Mouse (Mus musculus) hindbrain, embryonic 11.5 days (tissue): ENCODE measurements around the gene Cdc42se1. TPM values are rescaled to one million over a fixed set of nuclear protein-coding genes. Genes with fewer than 3 reads are reported as not detected.
"Not testable (repeated sequence)": the region's sequence is repeated elsewhere in the genome, so short reads cannot be mapped to it uniquely, and the experiment has no call there.

Experiments
- ATAC-seq: fragments of 200-750 bp; cut with Nextera tagmentation; 2 replicates; pipeline ENCODE4 v1.8.0; 2017; ENCODE audit warnings: mild to moderate bottlenecking, moderate TSS enrichment, moderate library complexity; ENCODE audit not compliant: low FRiP score
- DNase-seq: peaks from one replicate; pipeline ENCODE4 v3.0.0-alpha.2; 2015; ENCODE audit warnings: low spot score
- H3K27ac ChIP-seq: fragments of 300-500 bp; sonication (generic); 2 replicates; pipeline ENCODE4 v1.5.1; 2014; ENCODE audit warnings: mild to moderate bottlenecking, low read depth, low read length
- H3K27me3 ChIP-seq: fragments of 300-500 bp; sonication (generic); 2 replicates; pipeline ENCODE4 v1.6.1; 2014; ENCODE audit warnings: mild to moderate bottlenecking, low read length, moderate library complexity, mixed read lengths; ENCODE audit not compliant: control insufficient read depth, insufficient read depth
- H3K36me3 ChIP-seq: fragments of 300-500 bp; sonication (generic); 2 replicates; pipeline ENCODE4 v1.6.1; 2014; ENCODE audit warnings: mild to moderate bottlenecking, low read length, moderate library complexity, mixed read lengths; ENCODE audit not compliant: control insufficient read depth, insufficient read depth
- H3K4me1 ChIP-seq: fragments of 300-500 bp; sonication (generic); replicated peaks from 2 replicates; pipeline ENCODE4 v1.6.1; 2014; ENCODE audit warnings: low read length, mixed read lengths; ENCODE audit not compliant: control insufficient read depth, insufficient read depth
- H3K4me2 ChIP-seq: fragments of 300-500 bp; sonication (generic); replicated peaks from 2 replicates; pipeline ENCODE4 v1.6.1; 2014; ENCODE audit warnings: mild to moderate bottlenecking, low read depth, low read length
- H3K4me3 ChIP-seq: fragments of 300-500 bp; sonication (generic); 2 replicates; pipeline ENCODE4 v1.5.1; 2014; ENCODE audit warnings: low read depth, low read length
- H3K9ac ChIP-seq: fragments of 300-500 bp; sonication (generic); 2 replicates; pipeline ENCODE4 v1.6.1; 2014; ENCODE audit warnings: low read depth, low read length
- H3K9me3 ChIP-seq: fragments of 300-500 bp; sonication (generic); 2 replicates; pipeline ENCODE4 v1.6.1; 2016; ENCODE audit warnings: low read length; ENCODE audit not compliant: control insufficient read depth
- WGBS: fragments of 180-500 bp; shearing (Covaris S2); extraction: QIAGEN DNeasy Blood & Tissue Kit; methylation state at CpG from one replicate; pipeline ENCODE4 v1.1.7; 2014; 5-methylcytosine and 5-hydroxymethylcytosine counted together
- polyA plus RNA-seq: library from polyadenylated mRNA; unstranded; fragments of >200 nt; fragmentation: Nextera tagmentation; extraction: Ambion mirVana; gene quantifications from 2 replicates; pipeline ENCODE4 v1.2.1, GENCODE M21; 2014

Gene Cdc42se1
- polyA plus RNA-seq, 1 experiment from 2014 or later, result 110 TPM

- H3K4me2 ChIP-seq, result no peak overlapping the region
- ATAC-seq (no peak), DNase-seq (no peak)
- no peak overlapping the region for H3K9ac ChIP-seq
- no peak overlapping the region for H3K27ac ChIP-seq
- H3K4me1 ChIP-seq, result no peaks in the 10 kb centered on the region
- no peaks in the 10 kb centered on the region for H3K9me3 ChIP-seq
- H3K4me3 ChIP-seq, result no peak overlapping the region
- no peaks in the 10 kb centered on the region for H3K27me3 ChIP-seq
- WGBS, result 93% methylated on average over 2 of the region's 2 CpGs
- H3K36me3 ChIP-seq, result 0 out of 2 replicates have a peak, but pooled peaks cover 5% of the 10 kb centered on the region
Measured at GRCm38 (mm10) chr3:95195772-95196171, 32.8 kb upstream of the Cdc42se1 start.

- Histone ChIP-seq H3K9ac (no peak overlapping the region), H3K36me3 (peaks cover 12% of the 10 kb centered on the region; the same call in 1 of the 2 replicates), H3K4me3 (no peak overlapping the region), H3K4me2 (no peak overlapping the region), H3K4me1 (no peaks in the 10 kb centered on the region), H3K9me3 (no peaks in the 10 kb centered on the region), H3K27ac (no peak overlapping the region), H3K27me3 (no peaks in the 10 kb centered on the region)
- WGBS, result 76% methylated on average over 1 of the region's 1 CpGs
- DNase-seq (no peak), ATAC-seq (no peak)
Measured at GRCm38 (mm10) chr3:95199101-95199500, 29.4 kb upstream of the Cdc42se1 start.

GRCm38 (mm10) chr3:95200132-95200531 lies 28.4 kb upstream of the Cdc42se1 start:
- DNase-seq, result no peak

GRCm38 (mm10) chr3:95200562-95200961 lies 28.0 kb upstream of the Cdc42se1 start:
- ATAC-seq (no peak), DNase-seq (no peak)
- H3K4me2 ChIP-seq, result no peak overlapping the region
- H3K4me3 ChIP-seq, result no peak overlapping the region
- H3K27ac ChIP-seq, result no peak overlapping the region
- no peak overlapping the region for H3K9ac ChIP-seq
- H3K4me1 ChIP-seq, result no peaks in the 10 kb centered on the region
- H3K9me3 ChIP-seq, result no peaks in the 10 kb centered on the region
- peaks cover 12% of the 10 kb centered on the region; the same call in 1 of the 2 replicates for H3K36me3 ChIP-seq
- H3K27me3 ChIP-seq, result no peaks in the 10 kb centered on the region
- WGBS, result 80% methylated on average over 2 of the region's 2 CpGs

More at GRCm38 (mm10) chr3:95200132-95200531, 28.4 kb upstream of the Cdc42se1 start:
- 82% methylated on average over 7 of the region's 7 CpGs for WGBS
- no peak overlapping the region for H3K4me2 ChIP-seq
- no peaks in the 10 kb centered on the region for H3K27me3 ChIP-seq
- no peak overlapping the region for H3K27ac ChIP-seq
- no peak overlapping the region for H3K9ac ChIP-seq
- H3K4me3 ChIP-seq, result no peak overlapping the region
- H3K36me3 ChIP-seq, result peaks cover 12% of the 10 kb centered on the region; the same call in 1 of the 2 replicates
- no peak for ATAC-seq
- no peaks in the 10 kb centered on the region for H3K4me1 ChIP-seq
- no peaks in the 10 kb centered on the region for H3K9me3 ChIP-seq

- Histone ChIP-seq H3K4me3 (no peak overlapping the region), H3K9ac (no peak overlapping the region), H3K36me3 (peaks cover 15% of the 10 kb centered on the region; the same call in 1 of the 2 replicates), H3K4me1 (no peaks in the 10 kb centered on the region), H3K4me2 (no peak overlapping the region), H3K27ac (no peak overlapping the region), H3K27me3 (no peaks in the 10 kb centered on the region), H3K9me3 (no peaks in the 10 kb centered on the region)
- ATAC-seq (no peak), DNase-seq (no peak)
- 92% methylated on average over 6 of the region's 6 CpGs for WGBS
Measured at GRCm38 (mm10) chr3:95203880-95204279, 24.7 kb upstream of the Cdc42se1 start.

- Histone ChIP-seq H3K27me3 (no peaks in the 10 kb centered on the region), H3K27ac (no peak overlapping the region), H3K9me3 (no peaks in the 10 kb centered on the region), H3K4me3 (no peak overlapping the region), H3K36me3 (peaks cover 7% of the 10 kb centered on the region; the same call in 1 of the 2 replicates), H3K4me1 (no peaks in the 10 kb centered on the region), H3K4me2 (no peak overlapping the region), H3K9ac (no peak overlapping the region)
- WGBS, result 91% methylated on average over 4 of the region's 4 CpGs
- ATAC-seq (no peak), DNase-seq (no peak)
Measured at GRCm38 (mm10) chr3:95208286-95208685, 20.2 kb upstream of the Cdc42se1 start.

- no peak overlapping the region for H3K4me2 ChIP-seq
- H3K9me3 ChIP-seq, result no peaks in the 10 kb centered on the region
- no peak overlapping the region for H3K9ac ChIP-seq
- no peaks in the 10 kb centered on the region for H3K4me1 ChIP-seq
- no peak overlapping the region for H3K4me3 ChIP-seq
- ATAC-seq (no peak), DNase-seq (no peak)
- peaks cover 4% of the 10 kb centered on the region; the same call in 1 of the 2 replicates for H3K36me3 ChIP-seq
- WGBS, result 78% methylated on average over 2 of the region's 2 CpGs
- H3K27ac ChIP-seq, result no peak overlapping the region
- H3K27me3 ChIP-seq, result no peaks in the 10 kb centered on the region
Measured at GRCm38 (mm10) chr3:95210585-95210984, 17.9 kb upstream of the Cdc42se1 start.

GRCm38 (mm10) chr3:95212889-95213608 lies 15.5 kb upstream of the Cdc42se1 start:
- WGBS, result 93% methylated on average over 7 of the region's 10 CpGs
- DNase-seq, H3K36me3 ChIP-seq, H3K4me2 ChIP-seq, H3K27ac ChIP-seq, H3K4me1 ChIP-seq, H3K4me3 ChIP-seq, ATAC-seq, H3K9ac ChIP-seq, H3K27me3 ChIP-seq, H3K9me3 ChIP-seq: not testable (repeated sequence)

- ATAC-seq (no peak), DNase-seq (no peak)
- no peaks in the 10 kb centered on the region for H3K4me1 ChIP-seq
- no peak overlapping the region for H3K4me3 ChIP-seq
- H3K9ac ChIP-seq, result no peak overlapping the region
- no peaks in the 10 kb centered on the region for H3K36me3 ChIP-seq
- H3K4me2 ChIP-seq, result no peak overlapping the region
- no peaks in the 10 kb centered on the region for H3K9me3 ChIP-seq
- WGBS, result 94% methylated on average over 1 of the region's 1 CpGs
- no peak overlapping the region for H3K27ac ChIP-seq
- H3K27me3 ChIP-seq, result no peaks in the 10 kb centered on the region
Measured at GRCm38 (mm10) chr3:95213609-95213975, 14.9 kb upstream of the Cdc42se1 start.
